Mouse (Mus musculus) CH12.LX (cell line): ENCODE data around the gene Depp1.

Experiments
- MXI1 ChIP-seq: IDR thresholded peaks from 2 replicates; pipeline ENCODE4 v1.6.1; 2011; ENCODE audit warnings: mild to moderate bottlenecking, low read depth, low read length, improper control_type of control experiment
- POLR2A ChIP-seq: IDR thresholded peaks from 2 replicates; pipeline ENCODE4 v1.6.1; 2011; ENCODE audit warnings: low read depth, mild to moderate bottlenecking, improper control_type of control experiment, low read length

DNA sequence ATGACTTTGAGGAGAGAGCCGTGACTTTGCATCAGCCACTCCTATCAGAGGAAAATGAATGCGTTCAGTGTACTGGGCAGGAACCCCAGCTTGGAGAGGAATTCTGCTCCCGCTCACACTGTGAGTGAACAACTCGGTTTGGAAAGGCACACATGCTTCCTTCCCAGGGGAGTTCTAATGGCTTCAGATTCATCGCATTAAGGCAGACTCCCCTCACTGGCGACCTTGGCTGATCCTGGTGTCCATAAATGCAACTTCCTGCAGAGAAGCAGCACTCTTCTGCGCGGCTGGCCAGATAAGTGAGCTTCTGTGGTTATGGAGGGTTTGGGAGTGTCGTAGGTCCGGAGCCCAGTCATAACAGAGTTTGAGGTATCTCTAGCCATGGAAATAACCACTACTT lies 20.6 kb upstream of the Depp1 start:
- TF ChIP-seq POLR2A (no peak), MXI1 (no peak)
